Comparison of ENCODE assay signal across 8 mouse cellular contexts in the genomic region with DNA sequence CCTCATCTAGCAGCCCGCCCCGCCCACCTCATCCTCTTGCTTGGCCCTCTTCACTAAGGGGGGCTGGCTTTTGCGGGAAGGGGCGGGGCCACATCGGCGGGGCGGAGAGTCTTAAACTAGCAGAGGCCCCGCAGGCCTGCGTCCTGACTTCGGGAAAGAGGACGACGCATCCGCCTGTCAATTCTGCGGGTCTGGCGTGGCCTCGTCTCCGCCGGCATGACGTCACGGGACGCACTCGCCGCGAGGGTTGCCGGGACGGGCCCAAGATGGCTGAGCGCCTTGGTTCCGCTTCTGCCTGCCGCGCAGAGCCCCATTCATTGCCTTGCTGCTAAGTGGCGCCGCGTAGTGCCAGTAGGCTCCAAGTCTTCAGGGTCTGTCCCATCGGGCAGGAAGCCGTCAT. TPM values are rescaled to one million over a fixed set of nuclear protein-coding genes. Genes with fewer than 3 reads are reported as not detected.
DNase-seq lines count a peak whose midpoint lies in the region; ATAC-seq and TF ChIP-seq lines count a peak whose summit lies in the region.

Gene Htt (plus strand): TSS at position 232 of the 400 bp plus-strand sequence.

- H3K4me1 ChIP-seq in hindbrain, embryonic 10.5 days (replicated peaks), result peaks cover 21% of the 10 kb centered on the region
- H3K4me1 ChIP-seq in lung, postnatal 0 days (ENCODE audit: insufficient read depth, low read depth, low read length), result no peaks in the 10 kb centered on the region

- no peak for TF ChIP-seq EP300 in lung, postnatal 0 days (IDR thresholded peaks at IDR 0.05)

- H3K4me2 ChIP-seq in lung, postnatal 0 days (replicated peaks; ENCODE audit: low read depth, low read length), result peak within 1 kb of the TSS; percentile 74

- peak; percentile 39 for TF ChIP-seq CTCF in lung, postnatal 0 days (IDR thresholded peaks at IDR 0.05)

- H3K27me3 ChIP-seq in hindbrain, embryonic 10.5 days (ENCODE audit: insufficient read depth, poor library complexity, severe bottlenecking), result peaks cover 4% of the 10 kb centered on the region
- H3K27me3 ChIP-seq in lung, postnatal 0 days (replicated peaks; ENCODE audit: insufficient read depth, low read length), result no peaks in the 10 kb centered on the region

- DNase-seq in MN1 (ENCODE audit: low spot score), result peak; percentile 98
- DNase-seq in cerebellum, adult 9-10 months, result peak; percentile 97
- DNase-seq in hindbrain, embryonic 10.5 days (ENCODE audit: low spot score), result peak; percentile 98
- peak; percentile 98 for DNase-seq in layer of hippocampus, adult 9-11 months
- peak; percentile 98 for DNase-seq in lung, postnatal 0 days (ENCODE audit: low spot score)
- DNase-seq in ovary, postnatal 14 days (ENCODE audit: low spot score), result peak; percentile 94
- DNase-seq in thymus, postnatal 14 days, result peak; percentile 98

- ATAC-seq in frontal cortex, adult (ENCODE audit: low TSS enrichment), result peak; percentile 97
- ATAC-seq in lung, postnatal 0 days, result peak; percentile 98

- peak within 1 kb of the TSS; percentile 93 for H3K27ac ChIP-seq in hindbrain, embryonic 10.5 days
- H3K27ac ChIP-seq in lung, postnatal 0 days (ENCODE audit: low read length), result peak within 1 kb of the TSS; percentile 64

- peaks cover 9% of the 10 kb centered on the region; the same call in 1 of the 2 replicates for H3K36me3 ChIP-seq in hindbrain, embryonic 10.5 days
- H3K36me3 ChIP-seq in lung, postnatal 0 days (ENCODE audit: insufficient read depth, low read length), result no peaks in the 10 kb centered on the region

- 0 out of 2 replicates have a peak, but pooled peaks cover 2% of the 10 kb centered on the region for H3K9me3 ChIP-seq in hindbrain, embryonic 10.5 days
- H3K9me3 ChIP-seq in lung, postnatal 0 days (ENCODE audit: low read length), result no peaks in the 10 kb centered on the region

- peak within 1 kb of the TSS; percentile 92 for H3K9ac ChIP-seq in lung, postnatal 0 days (replicated peaks; ENCODE audit: low read depth)

- H3K4me3 ChIP-seq in hindbrain, embryonic 10.5 days, result peak within 1 kb of the TSS; percentile 98
- peak within 1 kb of the TSS; percentile 87 for H3K4me3 ChIP-seq in lung, postnatal 0 days (ENCODE audit: low read depth, low read length)

- under 1% methylated on average over 35 of the region's 35 CpGs for WGBS in hindbrain, embryonic 10.5 days
- under 1% methylated on average over 31 of the region's 35 CpGs for WGBS in lung, postnatal 0 days

RNA-seq across cellular contexts. Expression of gene Htt, which starts in this region (rescaled TPM):
- polyA plus RNA-seq in hindbrain, embryonic 10.5 days (2016; fragmentation: Nextera tagmentation; extraction: Ambion mirVana), result 15.6 and 16.9 TPM in 2 replicates
- 3.7 and 3.8 TPM in 2 replicates for polyA plus RNA-seq in lung, postnatal 0 days (2015; fragmentation: Nextera tagmentation; extraction: Ambion mirVana)

Comparison
In these comparisons a context has a peak if more than half of its experiments do, and no peak if none do; other contexts are left out.
1. Peak in every context shown above with its lines: DNase-seq, ATAC-seq, H3K4me3 ChIP-seq and H3K27ac ChIP-seq.